Mouse (Mus musculus): ENCODE measurements around the gene Ndufb4.
"Not testable (repeated sequence)": the region's sequence is repeated elsewhere in the genome, so short reads cannot be mapped to it uniquely, and the experiment has no call there.

Ndufb4 gene

GRCm38 (mm10) chr16:37653731-37654657 is at the start of gene Ndufb4:
Gene Ndufb4 (minus strand): TSS chr16:37654453.
- DNase-seq, result peak; percentile 100

- no peak for DNase-seq
Observed at GRCm38 (mm10) chr16:37703884-37704283, 49.6 kb upstream of the Ndufb4 start.

- DNase-seq, result not testable (repeated sequence)
Observed at GRCm38 (mm10) chr16:37700071-37700470, 45.8 kb upstream of the Ndufb4 start.

- no peak for DNase-seq
Observed at GRCm38 (mm10) chr16:37698767-37699166, 44.5 kb upstream of the Ndufb4 start.

GRCm38 (mm10) chr16:37697271-37697670 is 43.0 kb upstream of the Ndufb4 start:
- no peak for DNase-seq

- DNase-seq, result no peak
Observed at GRCm38 (mm10) chr16:37690932-37691730, 36.9 kb upstream of the Ndufb4 start.

- no peak for DNase-seq
Observed at GRCm38 (mm10) chr16:37690465-37690864, 36.2 kb upstream of the Ndufb4 start.

- DNase-seq, result no peak
Observed at GRCm38 (mm10) chr16:37689934-37690333, 35.7 kb upstream of the Ndufb4 start.

- DNase-seq, result peak; percentile 34
Observed at GRCm38 (mm10) chr16:37689251-37689926, 35.1 kb upstream of the Ndufb4 start.

- peak; percentile 41 for DNase-seq
Observed at GRCm38 (mm10) chr16:37688181-37688580, 33.9 kb upstream of the Ndufb4 start.

- no peak for DNase-seq
Observed at GRCm38 (mm10) chr16:37687301-37687980, 33.2 kb upstream of the Ndufb4 start.

GRCm38 (mm10) chr16:37686834-37687233 is 32.6 kb upstream of the Ndufb4 start:
- peak; percentile 20 for DNase-seq

- DNase-seq, result no peak
Observed at GRCm38 (mm10) chr16:37685946-37686600, 31.8 kb upstream of the Ndufb4 start.

GRCm38 (mm10) chr16:37684634-37685441 is 30.6 kb upstream of the Ndufb4 start:
- DNase-seq, result peak; percentile 84

- peak; percentile 24 for DNase-seq
Observed at GRCm38 (mm10) chr16:37684259-37684633, 30.0 kb upstream of the Ndufb4 start.

GRCm38 (mm10) chr16:37683154-37684130 is 29.2 kb upstream of the Ndufb4 start:
- no peak for DNase-seq

- peak; percentile 74 for DNase-seq
Observed at GRCm38 (mm10) chr16:37682309-37682975, 28.2 kb upstream of the Ndufb4 start.

GRCm38 (mm10) chr16:37680831-37681230 is 26.6 kb upstream of the Ndufb4 start:
- no peak for DNase-seq

GRCm38 (mm10) chr16:37680216-37680615 is 26.0 kb upstream of the Ndufb4 start:
- no peak for DNase-seq
